Mouse (Mus musculus) cerebellum, adult 11-12 months (tissue): ENCODE data around the gene Ccer1.
"Not testable (repeated sequence)": the region's sequence is repeated elsewhere in the genome, so short reads cannot be mapped to it uniquely, and the experiment has no call there.

Experiments used
- DNase-seq: peaks from one replicate; pipeline ENCODE4 v3.0.0; 2022

The Ccer1 gene

GRCm38 (mm10) chr10:97692913-97693312 is at the start of gene Ccer1:
Gene Ccer1 (plus strand): TSS chr10:97693059.
- DNase-seq: no peak

- DNase-seq: no peak
These were observed 49.1 kb upstream of the Ccer1 start, which contains the start of gene Epyc for GRCm38 (mm10) chr10:97643768-97644167. Gene Epyc (plus strand): TSS chr10:97644068.

- DNase-seq: no peak
These were observed 42.5 kb upstream of the Ccer1 start for GRCm38 (mm10) chr10:97650334-97650733.

GRCm38 (mm10) chr10:97659489-97659888 is 33.4 kb upstream of the Ccer1 start:
- no peak for DNase-seq

GRCm38 (mm10) chr10:97668656-97669055 is 24.2 kb upstream of the Ccer1 start:
- DNase-seq: no peak

- DNase-seq: no peak
These were observed 22.7 kb upstream of the Ccer1 start for GRCm38 (mm10) chr10:97670202-97670601.

GRCm38 (mm10) chr10:97673239-97673638 is 19.6 kb upstream of the Ccer1 start:
- DNase-seq: no peak

GRCm38 (mm10) chr10:97682981-97683380 is 9.9 kb upstream of the Ccer1 start:
- no peak for DNase-seq

GRCm38 (mm10) chr10:97687198-97687597 is 5.7 kb upstream of the Ccer1 start:
- DNase-seq: no peak

- DNase-seq: no peak
These were observed 3.4 kb upstream of the Ccer1 start for GRCm38 (mm10) chr10:97689425-97689824.

- no peak for DNase-seq
These were observed 708 bp downstream of the Ccer1 start for GRCm38 (mm10) chr10:97693398-97694135.

GRCm38 (mm10) chr10:97702321-97702720 is 9.5 kb downstream of the Ccer1 start:
- no peak for DNase-seq

GRCm38 (mm10) chr10:97704562-97704961 is 11.7 kb downstream of the Ccer1 start:
- DNase-seq: no peak

GRCm38 (mm10) chr10:97712687-97713086 is 19.8 kb downstream of the Ccer1 start:
- DNase-seq: no peak

- DNase-seq: no peak
These were observed 21.7 kb downstream of the Ccer1 start for GRCm38 (mm10) chr10:97714584-97714983.

- no peak for DNase-seq
These were observed 22.5 kb downstream of the Ccer1 start for GRCm38 (mm10) chr10:97715289-97715906.

GRCm38 (mm10) chr10:97717233-97717632 is 24.4 kb downstream of the Ccer1 start:
- DNase-seq: no peak

- no peak for DNase-seq
These were observed 25.2 kb downstream of the Ccer1 start for GRCm38 (mm10) chr10:97718021-97718420.

- DNase-seq: no peak
These were observed 27.8 kb downstream of the Ccer1 start for GRCm38 (mm10) chr10:97720625-97721024.

GRCm38 (mm10) chr10:97722709-97723108 is 29.9 kb downstream of the Ccer1 start:
- no peak for DNase-seq

- DNase-seq: no peak
These were observed 33.1 kb downstream of the Ccer1 start for GRCm38 (mm10) chr10:97725929-97726328.

- not testable (repeated sequence) for DNase-seq
These were observed 33.8 kb downstream of the Ccer1 start, which contains the start of gene C030005K15Rik for GRCm38 (mm10) chr10:97726655-97727054. Gene C030005K15Rik (minus strand): TSS chr10:97726755.
